In genomic region chr19:15827120-15827989, GRCm38 (mm10) we compare ENCODE assay signal across 21 mouse cellular contexts.
DNase-seq lines count a peak whose midpoint lies in the region; ATAC-seq lines count a peak whose summit lies in the region.
"Had no signal": no experiment of that assay in that cellular context is flagged by ENCODE, and none has a peak within 500 bp of the region (broad histone marks: within the 10 kb centered on the region; RNA-seq: fewer than 3 reads in every experiment).

No protein-coding gene starts in this region.

- no peak overlapping the region for H3K4me3 ChIP-seq in hindbrain, embryonic 10.5 days
- H3K4me3 ChIP-seq in hindbrain, embryonic 14.5 days (replicated peaks; ENCODE audit: low read length), result no peak overlapping the region
- H3K4me3 ChIP-seq in midbrain, embryonic 15.5 days, result no peak overlapping the region
- H3K4me3 ChIP-seq: erythroblast, embryonic 14.5 days; heart, embryonic 13.5 days; liver, embryonic 12.5 days; midbrain, embryonic 13.5 days; myocyte had no signal

- no peaks in the 10 kb centered on the region for H3K27me3 ChIP-seq in hindbrain, embryonic 10.5 days (ENCODE audit: insufficient read depth, poor library complexity, severe bottlenecking)
- no peaks in the 10 kb centered on the region for H3K27me3 ChIP-seq in hindbrain, embryonic 14.5 days (ENCODE audit: control insufficient read depth, insufficient read depth, low read length)
- no peaks in the 10 kb centered on the region for H3K27me3 ChIP-seq in midbrain, embryonic 15.5 days (replicated peaks)
- H3K27me3 ChIP-seq: heart, embryonic 13.5 days; liver, embryonic 12.5 days had no signal

- no peaks in the 10 kb centered on the region; the same call in 1 of the 2 replicates for H3K4me1 ChIP-seq in hindbrain, embryonic 10.5 days (replicated peaks)
- H3K4me1 ChIP-seq in hindbrain, embryonic 14.5 days (replicated peaks; ENCODE audit: control insufficient read depth, insufficient read depth, low read length), result no peaks in the 10 kb centered on the region
- H3K4me1 ChIP-seq in midbrain, embryonic 15.5 days, result no peaks in the 10 kb centered on the region
- H3K4me1 ChIP-seq: heart, embryonic 13.5 days; liver, embryonic 12.5 days; midbrain, embryonic 13.5 days had no signal

- H3K36me3 ChIP-seq in hindbrain, embryonic 10.5 days, result no peaks in the 10 kb centered on the region
- no peaks in the 10 kb centered on the region for H3K36me3 ChIP-seq in hindbrain, embryonic 14.5 days (replicated peaks; ENCODE audit: control insufficient read depth, insufficient read depth)
- H3K36me3 ChIP-seq in midbrain, embryonic 15.5 days (replicated peaks), result no peaks in the 10 kb centered on the region
- H3K36me3 ChIP-seq: heart, embryonic 13.5 days; liver, embryonic 12.5 days; midbrain, embryonic 13.5 days had no signal

- WGBS in hindbrain, embryonic 10.5 days, result 83% methylated on average over 9 of the region's 9 CpGs
- WGBS in hindbrain, embryonic 14.5 days, result 68% methylated on average over 9 of the region's 9 CpGs
- 80% methylated on average over 9 of the region's 9 CpGs for WGBS in midbrain, embryonic 15.5 days

- no peak overlapping the region for H3K9ac ChIP-seq in hindbrain, embryonic 14.5 days
- no peak overlapping the region for H3K9ac ChIP-seq in midbrain, embryonic 15.5 days
- H3K9ac ChIP-seq: heart, embryonic 13.5 days; liver, embryonic 12.5 days; lung, embryonic 14.5 days; midbrain, embryonic 13.5 days had no signal

- peak overlapping the region; percentile 35; the same call in 1 of the 2 replicates for H3K27ac ChIP-seq in hindbrain, embryonic 10.5 days
- no peak overlapping the region for H3K27ac ChIP-seq in hindbrain, embryonic 14.5 days
- no peak overlapping the region for H3K27ac ChIP-seq in midbrain, embryonic 15.5 days
- H3K27ac ChIP-seq: heart, embryonic 13.5 days; liver, embryonic 12.5 days; macrophage; midbrain, embryonic 13.5 days had no signal

- no peak for DNase-seq in hindbrain, embryonic 10.5 days (ENCODE audit: low spot score)
- no peak for DNase-seq in hindbrain, embryonic 14.5 days (ENCODE audit: low spot score)
- DNase-seq in embryo, embryonic 11 days, result peak; percentile 52
- DNase-seq in hindlimb bud, embryonic 11.5 days (ENCODE audit: extremely low spot score, low read depth, low spot score), result peak; percentile 77
- peak; percentile 29 for DNase-seq in neural tube, embryonic 10.5 days (ENCODE audit: extremely low spot score, low spot score)
- DNase-seq in heart, postnatal 14 days, result no peak
- DNase-seq in natural killer cell, adult 2 months (ENCODE audit: low spot score in 2 of 2), result no peak
- DNase-seq: adrenal gland, postnatal 36 days; cerebellum, adult 8-10 months; heart, postnatal 4 days; kidney, postnatal 25 days; layer of hippocampus, adult 9-11 months; lung, embryonic 14.5 days had no signal

- no peak overlapping the region for H3K4me2 ChIP-seq in hindbrain, embryonic 14.5 days (replicated peaks)
- no peak overlapping the region for H3K4me2 ChIP-seq in midbrain, embryonic 15.5 days
- H3K4me2 ChIP-seq: heart, embryonic 13.5 days; liver, embryonic 12.5 days; lung, embryonic 14.5 days; midbrain, embryonic 13.5 days had no signal

- intact Hi-C loops in heart, postnatal 14 days (cut with DNase I), result no loop called here

- H3K9me3 ChIP-seq in hindbrain, embryonic 10.5 days, result no peaks in the 10 kb centered on the region
- no peaks in the 10 kb centered on the region for H3K9me3 ChIP-seq in hindbrain, embryonic 14.5 days (ENCODE audit: control insufficient read depth, low read length)
- H3K9me3 ChIP-seq in midbrain, embryonic 15.5 days, result no peaks in the 10 kb centered on the region
- H3K9me3 ChIP-seq: heart, embryonic 13.5 days; liver, embryonic 12.5 days; midbrain, embryonic 13.5 days had no signal

- ATAC-seq in hindbrain, embryonic 14.5 days (ENCODE audit: low FRiP score), result no peak
- ATAC-seq in midbrain, embryonic 15.5 days (replicated peaks), result no peak
- ATAC-seq: intestine, embryonic 16.5 days; liver, embryonic 12.5 days; midbrain, embryonic 13.5 days had no signal

Comparison
In these comparisons a context has a peak if more than half of its experiments do, and no peak if none do; other contexts are left out.
1. DNase-seq: peak in embryo, embryonic 11 days (single experiment), hindlimb bud, embryonic 11.5 days (single experiment) and neural tube, embryonic 10.5 days (single experiment); none in hindbrain, embryonic 10.5 days (single experiment), hindbrain, embryonic 14.5 days (single experiment), heart, postnatal 14 days (0 of 2) and natural killer cell, adult 2 months (0 of 2).